Mouse (Mus musculus): ENCODE results near the gene Gm9970. TPM values are rescaled to one million over a fixed set of nuclear protein-coding genes. Genes with fewer than 3 reads are reported as not detected.

The Gm9970 gene
- total RNA-seq (2021): under 1 TPM in 1 of 2 experiments, not detected in 1; 0.74 TPM
- long read RNA-seq, experiment 1: 0 reads
- long read RNA-seq, experiment 2: 0 reads

- TF ChIP-seq CTCF (conservative IDR thresholded peaks at IDR 0.05): peak; percentile 34
- peak within 1 kb of the TSS; percentile 98 for H3K27ac ChIP-seq
- peak; percentile 95 for DNase-seq (ENCODE audit: low spot score in 2 of 2)
These were observed at the start of gene Gm9970, which contains the start of gene Nrbp1 for GRCm38 (mm10) chr5:31240637-31241521. Gene Gm9970, minus strand, starts transcription at chr5:31241232. Gene Nrbp1, plus strand, starts transcription at chr5:31240864.

GRCm38 (mm10) chr5:31289626-31290230 is 48.7 kb upstream of the Gm9970 start:
- no peak for TF ChIP-seq CTCF (conservative IDR thresholded peaks at IDR 0.05)
- DNase-seq (ENCODE audit: low spot score in 2 of 2): no peak
- H3K4me3 ChIP-seq: no peak overlapping the region; the same call in 1 of the 2 replicates

More at GRCm38 (mm10) chr5:31240637-31241521, at the start of gene Gm9970, which contains the start of gene Nrbp1:
- peak within 1 kb of the TSS; percentile 90 for H3K4me3 ChIP-seq

GRCm38 (mm10) chr5:31288655-31289054 is 47.6 kb upstream of the Gm9970 start:
- no peak overlapping the region for H3K4me3 ChIP-seq
- DNase-seq (ENCODE audit: low spot score in 2 of 2): no peak
- H3K27ac ChIP-seq: no peak overlapping the region
- TF ChIP-seq CTCF (conservative IDR thresholded peaks at IDR 0.05): peak; percentile 54

More at GRCm38 (mm10) chr5:31289626-31290230, 48.7 kb upstream of the Gm9970 start:
- no peak overlapping the region for H3K27ac ChIP-seq

- Histone ChIP-seq H3K27ac (no peak overlapping the region), H3K4me3 (no peak overlapping the region)
- no peak for DNase-seq (ENCODE audit: low spot score in 2 of 2)
- TF ChIP-seq CTCF (conservative IDR thresholded peaks at IDR 0.05): no peak
These were observed 47.2 kb upstream of the Gm9970 start for GRCm38 (mm10) chr5:31288225-31288624.

GRCm38 (mm10) chr5:31279245-31279988 is 38.4 kb upstream of the Gm9970 start:
- H3K27ac ChIP-seq: no peak overlapping the region
- TF ChIP-seq CTCF (conservative IDR thresholded peaks at IDR 0.05): no peak
- no peak overlapping the region for H3K4me3 ChIP-seq
- no peak for DNase-seq (ENCODE audit: low spot score in 2 of 2)

- no peak for DNase-seq (ENCODE audit: low spot score in 2 of 2)
- no peak for TF ChIP-seq CTCF (conservative IDR thresholded peaks at IDR 0.05)
- Histone ChIP-seq H3K4me3 (no peak overlapping the region), H3K27ac (no peak overlapping the region)
These were observed 32.0 kb upstream of the Gm9970 start for GRCm38 (mm10) chr5:31273018-31273417.

- no peak for DNase-seq (ENCODE audit: low spot score in 2 of 2)
- H3K27ac ChIP-seq: no peak overlapping the region
- no peak overlapping the region for H3K4me3 ChIP-seq
- no peak for TF ChIP-seq CTCF (conservative IDR thresholded peaks at IDR 0.05)
These were observed 26.7 kb upstream of the Gm9970 start for GRCm38 (mm10) chr5:31267686-31268085.

- TF ChIP-seq CTCF (conservative IDR thresholded peaks at IDR 0.05): no peak
- H3K4me3 ChIP-seq: no peak overlapping the region
- no peak for DNase-seq (ENCODE audit: low spot score in 2 of 2)
- H3K27ac ChIP-seq: no peak overlapping the region
These were observed 25.1 kb upstream of the Gm9970 start for GRCm38 (mm10) chr5:31266101-31266500.

GRCm38 (mm10) chr5:31257616-31258015 is 16.6 kb upstream of the Gm9970 start:
- no peak for DNase-seq (ENCODE audit: low spot score in 2 of 2)
- H3K4me3 ChIP-seq: no peak overlapping the region
- H3K27ac ChIP-seq: no peak overlapping the region
- TF ChIP-seq CTCF (conservative IDR thresholded peaks at IDR 0.05): no peak

GRCm38 (mm10) chr5:31255971-31256370 is 14.9 kb upstream of the Gm9970 start:
- no peak for TF ChIP-seq CTCF (conservative IDR thresholded peaks at IDR 0.05)
- DNase-seq (ENCODE audit: low spot score in 2 of 2): no peak
- Histone ChIP-seq H3K4me3 (no peak overlapping the region), H3K27ac (0 out of 2 replicates have a peak overlapping the region, but pooled peaks have one; percentile 0)

GRCm38 (mm10) chr5:31255381-31255780 is 14.3 kb upstream of the Gm9970 start:
- Histone ChIP-seq H3K4me3 (no peak overlapping the region), H3K27ac (no peak overlapping the region)
- TF ChIP-seq CTCF (conservative IDR thresholded peaks at IDR 0.05): no peak
- DNase-seq (ENCODE audit: low spot score in 2 of 2): no peak

- TF ChIP-seq CTCF (conservative IDR thresholded peaks at IDR 0.05): no peak
- Histone ChIP-seq H3K27ac (peak overlapping the region; percentile 63; the same call in 1 of the 2 replicates), H3K4me3 (no peak overlapping the region)
These were observed 13.9 kb upstream of the Gm9970 start for GRCm38 (mm10) chr5:31254901-31255300.

More at GRCm38 (mm10) chr5:31254901-31255300, 13.9 kb upstream of the Gm9970 start:
- no peak for DNase-seq (ENCODE audit: low spot score in 2 of 2)
